Mouse (Mus musculus) embryonic facial prominence, embryonic 15.5 days (tissue): Measurements from ENCODE around the gene Marcks. TPM values are rescaled to one million over a fixed set of nuclear protein-coding genes. Genes with fewer than 3 reads are reported as not detected.

Experiments
- ATAC-seq: fragments of 200-750 bp; cut with Nextera tagmentation; 2 replicates; pipeline ENCODE4 v1.8.0; 2017; ENCODE audit warnings: low read depth, moderate TSS enrichment; ENCODE audit not compliant: insufficient number of reproducible peaks, low FRiP score, low TSS enrichment
- H3K27ac ChIP-seq: fragments of 300-500 bp; sonication (generic); replicated peaks from 2 replicates; pipeline ENCODE4 v1.5.1; 2015; ENCODE audit warnings: mild to moderate bottlenecking, inconsistent platforms
- H3K27me3 ChIP-seq: fragments of 300-500 bp; sonication (generic); 2 replicates; pipeline ENCODE4 v1.6.1; 2015; ENCODE audit warnings: inconsistent platforms
- H3K36me3 ChIP-seq: fragments of 300-500 bp; sonication (generic); 2 replicates; pipeline ENCODE4 v1.6.1; 2015; ENCODE audit warnings: mild to moderate bottlenecking, inconsistent platforms
- H3K4me1 ChIP-seq: fragments of 300-500 bp; sonication (generic); 2 replicates; pipeline ENCODE4 v1.6.1; 2015; ENCODE audit warnings: inconsistent platforms
- H3K4me2 ChIP-seq: fragments of 300-500 bp; sonication (generic); replicated peaks from 2 replicates; pipeline ENCODE4 v1.6.1; 2015; ENCODE audit warnings: mild to moderate bottlenecking, inconsistent platforms
- H3K4me3 ChIP-seq: fragments of 300-500 bp; sonication (generic); replicated peaks from 2 replicates; pipeline ENCODE4 v1.5.1; 2015; ENCODE audit warnings: mild to moderate bottlenecking, inconsistent platforms
- H3K9ac ChIP-seq: fragments of 300-500 bp; sonication (generic); 2 replicates; pipeline ENCODE4 v1.6.1; 2015; ENCODE audit warnings: inconsistent platforms
- H3K9me3 ChIP-seq: fragments of 300-500 bp; sonication (generic); replicated peaks from 2 replicates; pipeline ENCODE4 v1.6.1; 2016; ENCODE audit warnings: inconsistent platforms
- WGBS: fragments of 180-500 bp; shearing (Covaris S2); methylation state at CpG from one replicate; pipeline ENCODE4 v1.1.7; 2015; 5-methylcytosine and 5-hydroxymethylcytosine counted together
- polyA plus RNA-seq: library from polyadenylated mRNA; unstranded; fragments of >200 nt; fragmentation: Nextera tagmentation; extraction: Ambion mirVana; gene quantifications from 2 replicates; pipeline ENCODE4 v1.2.1, GENCODE M21; 2015

Gene Marcks
- polyA plus RNA-seq, 1 experiment from 2014 or later: 141 TPM

DNA sequence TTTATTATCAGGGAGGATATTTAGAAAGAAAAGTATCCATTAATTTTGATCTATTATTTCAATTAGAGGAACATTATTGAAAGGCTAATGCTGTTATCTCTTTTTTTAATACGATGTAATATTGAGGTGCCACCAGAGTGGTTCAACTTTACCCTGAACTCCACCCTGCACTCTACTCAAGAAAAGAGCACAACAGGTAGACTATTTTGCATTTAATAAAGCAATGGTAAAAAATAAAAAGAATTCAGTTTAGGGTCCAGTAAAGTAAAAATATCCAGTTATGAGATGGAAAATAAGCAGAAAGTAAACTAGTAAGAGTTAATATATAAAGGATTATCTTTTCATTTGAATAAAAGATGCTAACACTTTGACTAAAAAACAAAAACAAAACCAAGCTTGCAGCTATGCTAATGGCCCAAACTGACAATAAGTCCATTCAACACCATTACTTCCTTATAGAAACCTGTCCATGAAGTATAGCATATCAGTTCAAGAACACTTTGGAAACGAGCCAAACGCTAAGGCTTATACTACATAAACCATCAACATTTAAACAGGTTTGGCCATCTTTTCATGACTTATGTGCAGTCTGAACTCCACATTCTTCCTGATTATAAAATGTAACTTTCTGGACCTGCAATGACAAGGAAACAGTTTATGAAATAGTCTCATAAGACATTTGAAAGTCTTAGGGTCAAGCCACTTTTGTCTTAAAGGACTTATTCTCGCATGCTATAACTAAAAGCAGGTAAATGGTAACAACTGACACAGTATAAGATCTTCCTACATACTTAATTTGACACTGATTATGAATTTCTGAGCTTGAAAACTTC lies 4.6 kb downstream of the Marcks start:
- H3K9ac ChIP-seq: no peak overlapping the region
- H3K4me1 ChIP-seq: peaks cover 3% of the 10 kb centered on the region; the same call in 1 of the 2 replicates
- H3K36me3 ChIP-seq: peaks cover 12% of the 10 kb centered on the region; the same call in 1 of the 2 replicates
- H3K9me3 ChIP-seq: no peaks in the 10 kb centered on the region
- no peak for ATAC-seq
- 79% methylated on average over 4 of the region's 4 CpGs for WGBS
- H3K4me2 ChIP-seq: peak overlapping the region; percentile 42; the same call in 1 of the 2 replicates
- H3K27me3 ChIP-seq: no peaks in the 10 kb centered on the region
- no peak overlapping the region; the same call in 1 of the 2 replicates for H3K27ac ChIP-seq
- H3K4me3 ChIP-seq: peak overlapping the region; percentile 27

DNA sequence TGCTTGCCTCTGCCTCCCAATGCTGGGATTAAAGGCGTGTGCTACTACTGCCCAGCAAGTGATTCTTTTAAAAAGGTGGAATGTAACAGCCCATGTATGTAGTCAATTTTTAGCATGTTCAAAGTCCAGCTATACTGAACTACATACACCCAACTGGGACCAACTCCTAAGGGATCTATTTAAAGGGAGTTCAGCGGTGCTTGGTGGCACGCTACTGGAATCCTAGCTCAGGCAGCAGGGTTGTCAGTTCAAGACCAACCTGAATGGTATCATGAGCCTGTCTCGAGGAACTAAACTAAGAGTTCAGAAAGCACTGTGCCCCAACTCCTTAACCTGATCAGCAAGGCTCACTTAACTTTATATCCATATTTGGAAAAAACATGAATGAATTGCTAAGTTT lies 6.0 kb downstream of the Marcks start:
- Histone ChIP-seq H3K4me2 (no peak overlapping the region), H3K4me3 (no peak overlapping the region), H3K9me3 (no peaks in the 10 kb centered on the region), H3K9ac (no peak overlapping the region), H3K36me3 (peaks cover 12% of the 10 kb centered on the region; the same call in 1 of the 2 replicates), H3K27ac (no peak overlapping the region), H3K4me1 (peaks cover 3% of the 10 kb centered on the region; the same call in 1 of the 2 replicates), H3K27me3 (no peaks in the 10 kb centered on the region)
- WGBS: 94% methylated on average over 4 of the region's 4 CpGs
- ATAC-seq: no peak

DNA sequence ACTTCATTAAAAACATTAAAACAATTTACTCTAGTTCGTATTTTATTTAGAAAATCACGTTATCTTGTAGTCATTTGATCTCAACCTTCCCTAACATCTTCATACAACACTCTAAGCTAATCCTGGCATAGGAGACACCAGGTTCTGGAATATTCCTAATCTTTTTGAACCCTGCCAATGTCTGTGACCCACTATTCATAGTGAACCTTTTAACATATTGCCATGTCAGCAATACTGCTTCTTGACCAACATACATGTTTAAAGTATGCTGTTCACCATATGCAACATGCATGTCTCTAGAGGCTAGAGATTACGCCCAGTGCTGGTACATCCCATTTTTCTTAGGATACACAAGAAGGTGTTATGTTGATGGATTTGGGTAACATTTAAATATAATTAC lies 9.1 kb downstream of the Marcks start:
- Histone ChIP-seq H3K4me2 (no peak overlapping the region), H3K27me3 (no peaks in the 10 kb centered on the region), H3K36me3 (peaks cover 12% of the 10 kb centered on the region; the same call in 1 of the 2 replicates), H3K4me3 (no peak overlapping the region), H3K9ac (no peak overlapping the region), H3K27ac (no peak overlapping the region), H3K9me3 (no peaks in the 10 kb centered on the region), H3K4me1 (peaks cover 3% of the 10 kb centered on the region; the same call in 1 of the 2 replicates)
- 89% methylated on average over 3 of the region's 3 CpGs for WGBS
- ATAC-seq: no peak

DNA sequence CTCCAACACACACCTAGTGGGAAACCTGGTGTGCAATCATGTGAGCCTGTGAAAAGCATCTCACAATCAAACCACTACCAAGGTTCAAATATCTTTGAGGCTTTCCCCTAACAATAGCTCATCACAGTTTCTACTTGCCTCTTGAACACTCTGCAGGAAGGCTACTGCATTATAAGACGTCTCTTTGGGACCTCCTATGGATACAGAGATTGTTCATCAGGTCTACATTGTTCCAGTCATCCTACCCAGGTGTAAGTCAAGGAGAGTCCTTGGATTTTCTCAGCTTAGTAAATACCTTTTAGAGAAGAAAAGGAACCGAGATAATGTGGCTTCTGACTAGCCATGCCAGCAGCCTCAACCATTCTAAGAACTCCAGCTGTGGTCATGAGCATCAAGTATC lies 23.4 kb downstream of the Marcks start:
- no peak overlapping the region for H3K27ac ChIP-seq
- ATAC-seq: no peak
- no peak overlapping the region for H3K4me3 ChIP-seq
- no peaks in the 10 kb centered on the region for H3K27me3 ChIP-seq
- no peak overlapping the region for H3K9ac ChIP-seq
- no peaks in the 10 kb centered on the region for H3K36me3 ChIP-seq
- WGBS: 70% methylated on average over 2 of the region's 2 CpGs
- H3K4me1 ChIP-seq: no peaks in the 10 kb centered on the region
- no peak overlapping the region for H3K4me2 ChIP-seq
- no peaks in the 10 kb centered on the region for H3K9me3 ChIP-seq

DNA sequence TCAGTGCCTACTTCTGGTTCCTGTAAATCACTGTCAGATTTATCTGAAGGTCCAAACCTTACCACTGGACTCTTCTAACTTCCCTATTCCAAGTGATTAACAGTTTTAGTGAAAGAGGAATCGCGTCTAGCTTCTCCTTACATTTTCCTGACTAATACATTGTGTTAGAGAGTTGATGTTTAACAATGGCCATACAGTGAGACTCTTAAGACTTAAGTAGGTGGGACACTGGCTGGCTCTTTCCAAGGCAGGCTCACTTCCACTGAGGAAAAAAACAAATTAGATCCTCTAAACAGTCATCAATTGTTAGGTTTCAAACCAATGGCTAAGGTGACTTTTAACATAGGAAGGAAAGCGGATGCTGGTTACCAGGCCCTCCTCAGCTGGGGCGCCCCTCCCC lies 25.9 kb downstream of the Marcks start:
- 84% methylated on average over 4 of the region's 4 CpGs for WGBS
- Histone ChIP-seq H3K4me3 (no peak overlapping the region), H3K4me2 (no peak overlapping the region), H3K27me3 (no peaks in the 10 kb centered on the region), H3K9ac (no peak overlapping the region), H3K36me3 (no peaks in the 10 kb centered on the region), H3K4me1 (no peaks in the 10 kb centered on the region), H3K9me3 (no peaks in the 10 kb centered on the region), H3K27ac (no peak overlapping the region)
- ATAC-seq: no peak

DNA sequence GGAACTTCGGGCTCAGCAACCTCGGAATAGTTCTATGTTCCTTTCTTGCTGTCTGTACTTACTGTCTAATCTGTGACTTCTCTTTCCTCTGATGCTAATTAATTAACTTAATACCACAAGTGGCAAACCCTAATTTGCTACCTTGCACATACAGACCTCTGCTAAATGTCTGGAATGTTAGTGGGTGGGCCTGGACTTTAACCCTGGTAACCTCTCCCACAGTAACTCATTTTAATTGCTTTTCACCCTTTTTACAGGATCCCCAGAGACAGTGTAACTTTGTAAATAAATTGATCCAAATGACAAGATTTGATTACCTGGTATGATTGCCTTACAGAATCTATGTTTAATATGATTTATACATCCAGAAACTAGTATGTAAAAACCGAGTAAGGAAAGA lies 26.4 kb downstream of the Marcks start:
- Histone ChIP-seq H3K4me3 (no peak overlapping the region), H3K4me1 (no peaks in the 10 kb centered on the region), H3K9me3 (no peaks in the 10 kb centered on the region), H3K27ac (no peak overlapping the region), H3K9ac (no peak overlapping the region), H3K4me2 (no peak overlapping the region), H3K27me3 (no peaks in the 10 kb centered on the region), H3K36me3 (no peaks in the 10 kb centered on the region)
- 79% methylated on average over 3 of the region's 3 CpGs for WGBS
- ATAC-seq: no peak

DNA sequence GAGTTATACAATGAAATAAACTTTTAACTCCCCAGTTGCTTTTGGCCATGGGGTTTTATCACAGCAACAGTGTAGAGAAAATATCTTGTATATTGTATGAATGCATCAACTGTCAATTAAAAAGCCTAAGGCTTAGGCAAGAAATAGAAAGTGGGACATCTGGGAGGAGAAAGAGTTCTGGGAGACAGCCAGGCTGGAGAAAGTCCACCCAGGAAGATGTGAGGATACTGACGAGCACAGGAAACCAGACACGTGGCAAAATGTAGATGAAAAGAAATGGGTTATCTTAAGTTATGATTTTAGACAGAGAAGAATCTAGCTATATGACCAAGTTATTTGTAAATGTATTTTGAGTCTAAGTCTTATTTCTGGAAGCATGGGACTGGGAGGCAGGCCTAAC lies 27.3 kb downstream of the Marcks start:
- Histone ChIP-seq H3K9ac (no peak overlapping the region), H3K4me2 (no peak overlapping the region), H3K4me3 (no peak overlapping the region), H3K27me3 (no peaks in the 10 kb centered on the region), H3K27ac (no peak overlapping the region), H3K36me3 (no peaks in the 10 kb centered on the region), H3K4me1 (no peaks in the 10 kb centered on the region), H3K9me3 (no peaks in the 10 kb centered on the region)
- no peak for ATAC-seq
- whole genome bisulfite sequencing: 65% methylated on average over 2 of the region's 2 CpGs

DNA sequence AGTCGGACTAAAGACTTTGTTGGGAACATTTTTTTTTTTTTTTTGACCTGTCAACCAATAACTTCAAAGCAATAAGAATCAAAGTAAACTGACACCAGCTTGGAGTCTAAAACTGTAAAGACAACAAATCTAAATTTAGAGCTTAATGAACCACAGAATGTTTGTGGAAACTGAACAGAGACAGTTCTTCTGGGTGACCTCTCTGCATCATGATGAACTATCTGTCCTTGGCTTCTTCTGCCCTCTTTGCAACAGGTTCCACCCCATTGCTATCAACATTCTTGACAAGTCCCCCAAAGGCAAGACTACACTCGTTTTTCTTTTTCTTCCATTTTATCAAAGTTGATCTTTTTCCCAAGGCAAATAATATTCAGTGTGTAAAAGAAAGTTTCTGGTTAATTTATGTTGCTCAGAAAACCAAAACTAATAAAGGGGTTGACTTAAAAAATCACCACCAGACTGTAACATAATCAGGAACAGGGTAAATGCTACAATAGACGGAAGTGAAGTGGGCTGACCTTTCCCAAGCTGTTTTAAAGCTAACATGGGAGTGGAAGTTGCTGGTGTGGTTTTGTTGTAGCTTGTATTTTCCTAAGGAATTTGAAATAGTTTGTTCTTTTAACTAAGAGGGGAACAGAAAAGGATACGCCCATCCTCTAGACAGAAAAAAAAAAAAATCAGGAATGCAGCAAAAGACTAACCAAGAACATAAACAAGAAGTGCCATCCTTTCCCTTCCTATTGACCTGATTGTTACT lies 31.7 kb downstream of the Marcks start:
- WGBS: 38% methylated on average over 4 of the region's 4 CpGs
- Histone ChIP-seq H3K4me1 (no peaks in the 10 kb centered on the region), H3K4me3 (no peak overlapping the region), H3K9ac (no peak overlapping the region), H3K36me3 (no peaks in the 10 kb centered on the region), H3K27ac (no peak overlapping the region), H3K27me3 (no peaks in the 10 kb centered on the region), H3K9me3 (no peaks in the 10 kb centered on the region), H3K4me2 (no peak overlapping the region)
- ATAC-seq: no peak

DNA sequence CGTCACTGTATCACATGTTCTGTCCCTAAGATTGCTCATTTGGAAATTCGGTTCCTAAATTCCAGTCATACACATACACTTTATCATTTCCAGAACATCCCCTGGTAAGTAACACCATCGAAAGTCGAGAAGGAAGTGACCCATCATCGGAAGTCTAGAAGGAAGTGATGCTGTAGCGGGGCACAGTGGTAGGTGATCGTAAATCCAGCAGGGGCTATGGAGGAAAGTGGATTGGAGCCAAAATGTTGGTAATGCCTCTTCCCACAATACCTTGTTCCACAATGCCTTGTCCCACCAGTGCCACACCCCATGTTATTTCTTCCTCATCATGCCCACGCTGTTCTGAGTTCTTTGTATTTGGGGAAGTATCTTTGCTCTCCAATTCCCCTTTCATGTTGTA lies 32.4 kb downstream of the Marcks start:
- H3K4me3 ChIP-seq: no peak overlapping the region
- H3K27me3 ChIP-seq: no peaks in the 10 kb centered on the region
- no peak overlapping the region for H3K9ac ChIP-seq
- 88% methylated on average over 8 of the region's 8 CpGs for WGBS
- H3K4me2 ChIP-seq: no peak overlapping the region
- no peak for ATAC-seq
- no peaks in the 10 kb centered on the region for H3K4me1 ChIP-seq
- no peaks in the 10 kb centered on the region for H3K36me3 ChIP-seq
- H3K9me3 ChIP-seq: no peaks in the 10 kb centered on the region
- H3K27ac ChIP-seq: no peak overlapping the region

DNA sequence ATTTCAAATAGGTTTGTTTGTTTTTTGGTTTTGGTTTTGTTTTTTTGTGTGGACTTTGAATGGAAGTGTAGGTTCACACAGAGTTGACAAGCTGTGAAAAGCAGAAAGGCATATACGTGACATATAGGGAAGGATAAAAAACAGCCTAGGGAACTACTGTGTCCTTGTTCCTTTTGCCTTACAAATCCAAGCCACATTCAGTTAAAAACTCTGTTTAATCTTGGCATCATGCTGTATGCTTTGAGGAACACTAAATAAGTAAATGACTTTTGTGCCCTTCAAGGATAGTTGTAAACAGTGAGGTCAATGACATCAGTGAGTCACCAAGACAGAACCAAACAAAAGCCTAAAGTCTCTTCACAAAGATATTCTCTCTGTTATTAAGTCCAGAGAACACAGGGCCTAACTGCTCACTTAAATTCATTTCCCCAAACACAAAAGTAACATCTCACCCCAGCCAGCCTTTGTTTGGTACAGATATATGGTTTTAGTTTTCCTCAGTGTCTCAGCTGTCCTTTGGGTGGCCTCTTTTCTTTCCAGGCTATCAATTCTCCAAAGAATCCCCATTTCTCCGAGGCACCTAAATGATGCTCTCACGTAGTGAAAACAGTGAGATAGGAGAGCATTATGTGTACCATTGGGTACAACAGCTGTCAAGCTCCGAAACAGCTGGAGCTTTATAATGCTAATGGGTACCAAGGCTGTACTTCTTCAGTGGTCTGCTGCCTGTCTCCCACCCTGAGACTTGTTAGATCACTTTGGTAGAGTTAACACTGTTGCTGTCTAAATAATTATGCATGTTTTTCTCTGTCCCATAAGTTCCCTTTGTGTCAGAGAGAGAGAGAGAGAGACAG lies 36.3 kb downstream of the Marcks start:
- no peaks in the 10 kb centered on the region for H3K9me3 ChIP-seq
- H3K4me2 ChIP-seq: no peak overlapping the region
- no peaks in the 10 kb centered on the region for H3K36me3 ChIP-seq
- H3K27ac ChIP-seq: no peak overlapping the region
- no peak overlapping the region for H3K4me3 ChIP-seq
- H3K9ac ChIP-seq: no peak overlapping the region
- H3K4me1 ChIP-seq: no peaks in the 10 kb centered on the region
- ATAC-seq: no peak
- WGBS: 72% methylated on average over 4 of the region's 4 CpGs
- H3K27me3 ChIP-seq: no peaks in the 10 kb centered on the region

DNA sequence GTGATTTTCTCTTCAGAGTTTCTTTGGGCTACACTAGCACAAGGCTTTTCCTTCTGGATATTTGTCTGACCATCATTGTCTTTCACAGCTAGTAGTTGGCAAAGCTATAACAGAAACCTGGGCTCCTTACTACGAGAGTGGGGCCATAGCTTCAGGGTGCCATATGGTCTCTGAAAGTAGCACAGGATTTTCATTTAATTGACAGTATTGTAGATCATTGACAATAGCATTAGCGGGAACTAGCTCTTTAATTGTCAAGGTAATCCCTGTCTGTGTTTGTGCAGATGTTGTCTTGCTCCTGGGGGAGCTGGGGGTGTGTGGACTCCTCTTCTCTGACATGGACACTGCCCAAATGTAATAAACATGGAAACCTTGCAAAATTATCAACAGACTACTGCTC lies 37.0 kb downstream of the Marcks start:
- H3K4me2 ChIP-seq: no peak overlapping the region
- 66% methylated on average over 2 of the region's 2 CpGs for WGBS
- no peak for ATAC-seq
- no peak overlapping the region for H3K4me3 ChIP-seq
- no peak overlapping the region for H3K9ac ChIP-seq
- H3K27ac ChIP-seq: no peak overlapping the region
- no peaks in the 10 kb centered on the region for H3K4me1 ChIP-seq
- no peaks in the 10 kb centered on the region for H3K27me3 ChIP-seq
- H3K36me3 ChIP-seq: no peaks in the 10 kb centered on the region
- no peaks in the 10 kb centered on the region for H3K9me3 ChIP-seq
